Mouse (Mus musculus) small intestine, adult 2 months (tissue): Measurements from ENCODE around the gene Slc11a2. TPM values are rescaled to one million over a fixed set of nuclear protein-coding genes. Genes with fewer than 3 reads are reported as not detected.

Experiments used
- H3K27ac ChIP-seq: fragments of 200-500 bp; 2 replicates; pipeline ENCODE4 v1.5.1; 2012; ENCODE audit warnings: low read depth, low read length, control low read depth, inconsistent platforms; ENCODE audit not compliant: insufficient read depth
- H3K27me3 ChIP-seq: fragments of 200-500 bp; 2 replicates; pipeline ENCODE4 v1.6.1; 2012; ENCODE audit warnings: mild to moderate bottlenecking, moderate library complexity, low read length, inconsistent platforms; ENCODE audit not compliant: control insufficient read depth, insufficient read depth
- H3K36me3 ChIP-seq: fragments of 200-500 bp; 2 replicates; pipeline ENCODE4 v1.6.1; 2012; ENCODE audit warnings: mild to moderate bottlenecking, low read length, control low read depth, inconsistent platforms; ENCODE audit not compliant: control insufficient read depth, insufficient read depth
- H3K4me1 ChIP-seq: fragments of 200-500 bp; 2 replicates; pipeline ENCODE4 v1.6.1; 2012; ENCODE audit warnings: low read length, inconsistent platforms, mixed read lengths; ENCODE audit not compliant: control insufficient read depth, insufficient read depth, insufficient read length
- H3K4me3 ChIP-seq: fragments of 200-500 bp; 2 replicates; pipeline ENCODE4 v1.5.1; 2012; ENCODE audit warnings: low read depth, mild to moderate bottlenecking, control low read depth, inconsistent platforms, low read length, moderate library complexity
- CTCF ChIP-seq: fragments of 200-500 bp; IDR thresholded peaks from 2 replicates; pipeline ENCODE4 v1.5.1; 2012; ENCODE audit warnings: low read depth, mild to moderate bottlenecking, control low read depth, inconsistent platforms, low read length, moderate library complexity, mixed read lengths; ENCODE audit not compliant: insufficient replicate concordance, insufficient read length; ENCODE audit errors: extremely low read depth
- POLR2A ChIP-seq: fragments of 200-500 bp; IDR thresholded peaks from 2 replicates; pipeline ENCODE4 v1.6.1; 2012; ENCODE audit warnings: low read depth, mild to moderate bottlenecking, control low read depth, inconsistent platforms, low read length, moderate library complexity
- WGBS: fragments of 180-500 bp; shearing (Covaris S2); methylation state at CpG from one replicate; pipeline ENCODE4 v1.1.7; 2018; 5-methylcytosine and 5-hydroxymethylcytosine counted together
- polyA plus RNA-seq: library from polyadenylated mRNA; depleted of rRNA; stranded (reverse); fragments of >200 nt; gene quantifications from 2 replicates; pipeline ENCODE4 v1.2.3, GENCODE M21; 2012

Slc11a2 gene
- polyA plus RNA-seq, 1 experiment: 39.4 TPM

DNA sequence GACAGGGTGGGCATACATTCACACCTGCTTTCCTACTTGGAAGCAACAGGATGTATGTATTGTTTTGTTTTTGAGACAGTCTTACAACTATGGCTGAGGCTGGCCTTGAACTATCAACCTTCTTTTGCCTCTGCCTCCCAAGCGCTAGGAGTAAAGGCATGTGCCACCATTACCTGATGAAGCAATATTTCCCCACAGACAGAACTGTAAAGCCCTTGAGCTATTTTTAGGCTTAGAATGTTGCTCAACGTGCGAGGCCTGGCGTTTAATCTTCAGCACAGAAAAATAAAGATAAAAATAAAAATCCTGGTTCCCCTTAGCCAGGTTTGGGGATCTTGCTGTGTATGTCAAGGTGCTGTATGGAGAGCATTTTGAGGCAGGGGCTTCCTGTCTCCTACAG lies 11.2 kb upstream of the Slc11a2 start:
- Histone ChIP-seq H3K4me1 (peaks cover 4% of the 10 kb centered on the region), H3K36me3 (no peaks in the 10 kb centered on the region), H3K4me3 (no peak overlapping the region), H3K27me3 (no peaks in the 10 kb centered on the region), H3K27ac (no peak overlapping the region)
- WGBS: 55% methylated on average over 4 of the region's 4 CpGs
- TF ChIP-seq POLR2A (no peak), CTCF (no peak)

DNA sequence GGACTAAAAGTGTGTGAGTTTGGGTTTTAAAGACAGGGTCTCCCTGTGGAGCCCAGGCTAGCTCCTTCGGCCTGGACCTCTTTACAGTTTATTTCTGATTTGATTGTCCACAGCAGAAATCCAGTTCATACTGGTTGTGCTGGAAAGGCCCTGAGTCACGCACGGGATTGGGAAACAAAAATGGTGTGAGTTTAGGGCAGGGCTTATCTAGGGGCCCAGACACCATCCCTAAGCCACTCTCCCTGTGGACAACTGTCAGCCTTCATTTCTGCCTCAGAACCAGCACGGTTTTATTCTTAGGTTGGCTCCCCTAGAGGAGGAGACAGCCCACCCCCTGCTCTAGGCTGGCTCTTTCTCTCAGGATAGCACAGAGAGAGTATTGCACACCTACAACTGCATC lies 8.4 kb upstream of the Slc11a2 start:
- 68% methylated on average over 4 of the region's 4 CpGs for WGBS
- H3K27ac ChIP-seq: no peak overlapping the region

DNA sequence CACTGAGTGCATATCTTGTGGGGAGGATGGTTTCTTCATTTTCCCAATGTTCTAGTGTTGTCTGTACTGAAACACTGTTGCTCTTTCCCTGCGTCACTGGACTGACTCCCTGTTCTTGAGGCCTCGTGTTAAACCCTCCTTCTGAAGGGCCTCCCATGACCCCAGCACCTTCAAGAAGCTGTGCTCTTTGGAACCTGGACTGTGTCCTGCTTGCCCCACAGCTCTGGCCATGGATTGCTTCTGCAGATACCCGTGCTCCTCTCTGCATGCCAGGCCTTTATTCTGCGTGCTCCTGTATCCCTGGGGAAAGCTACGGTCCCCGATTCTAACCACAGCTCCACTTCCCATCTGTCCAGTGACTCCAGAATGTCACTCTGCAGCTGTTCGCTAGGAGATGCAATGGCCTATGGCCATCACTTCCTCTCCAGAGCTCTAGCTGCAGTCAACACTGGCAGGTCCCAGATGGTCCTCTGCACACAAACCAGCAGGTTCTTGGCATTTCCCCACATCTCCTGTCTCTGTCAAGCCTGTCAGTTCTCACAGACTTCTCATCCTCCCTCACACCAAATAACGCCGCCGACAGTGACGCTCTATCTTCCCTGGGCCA lies 5.2 kb upstream of the Slc11a2 start:
- Histone ChIP-seq H3K27me3 (no peaks in the 10 kb centered on the region), H3K27ac (no peak overlapping the region), H3K36me3 (no peaks in the 10 kb centered on the region), H3K4me1 (peaks cover 5% of the 10 kb centered on the region), H3K4me3 (no peak overlapping the region)
- 68% methylated on average over 11 of the region's 11 CpGs for WGBS
- TF ChIP-seq POLR2A: no peak
- no peak for TF ChIP-seq CTCF

More for the DNA sequence above, 8.4 kb upstream of the Slc11a2 start:
- Histone ChIP-seq H3K4me3 (no peak overlapping the region), H3K4me1 (peaks cover 9% of the 10 kb centered on the region), H3K36me3 (no peaks in the 10 kb centered on the region), H3K27me3 (no peaks in the 10 kb centered on the region)
- TF ChIP-seq CTCF: no peak
- no peak for TF ChIP-seq POLR2A

DNA sequence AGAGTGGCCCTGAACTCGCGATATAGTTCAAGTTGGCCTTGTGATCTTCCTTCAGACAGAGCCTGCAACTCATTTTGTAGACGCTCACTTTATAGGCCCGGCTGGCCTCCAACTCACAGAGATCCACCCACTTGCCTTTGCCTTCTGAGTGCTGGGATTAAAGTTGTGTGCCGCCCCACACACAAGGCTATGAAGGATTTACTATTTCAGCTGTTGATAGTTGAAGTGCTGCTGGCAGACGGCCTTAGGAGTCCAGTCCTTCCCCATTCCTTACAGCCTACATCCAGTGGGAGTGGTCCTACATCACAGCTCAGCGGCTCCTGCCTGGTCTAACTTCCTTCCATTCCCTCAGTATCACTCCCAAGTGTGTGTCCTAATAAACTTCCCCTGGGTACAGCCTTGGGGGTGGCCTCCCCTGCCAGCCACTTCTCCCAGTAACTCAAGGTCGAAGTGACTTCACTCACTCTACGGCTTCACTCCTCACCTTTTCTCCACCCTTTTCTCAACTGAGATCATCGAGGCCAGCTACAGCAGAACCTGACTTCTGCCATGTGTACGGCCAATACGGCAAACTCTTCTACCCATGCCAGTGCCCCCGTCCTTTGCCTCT lies 3.5 kb upstream of the Slc11a2 start:
- no peaks in the 10 kb centered on the region for H3K36me3 ChIP-seq
- H3K27ac ChIP-seq: no peak overlapping the region
- no peaks in the 10 kb centered on the region for H3K27me3 ChIP-seq
- peaks cover 8% of the 10 kb centered on the region for H3K4me1 ChIP-seq
- no peak overlapping the region for H3K4me3 ChIP-seq
- TF ChIP-seq CTCF (no peak), POLR2A (no peak)
- 72% methylated on average over 13 of the region's 13 CpGs for WGBS

DNA sequence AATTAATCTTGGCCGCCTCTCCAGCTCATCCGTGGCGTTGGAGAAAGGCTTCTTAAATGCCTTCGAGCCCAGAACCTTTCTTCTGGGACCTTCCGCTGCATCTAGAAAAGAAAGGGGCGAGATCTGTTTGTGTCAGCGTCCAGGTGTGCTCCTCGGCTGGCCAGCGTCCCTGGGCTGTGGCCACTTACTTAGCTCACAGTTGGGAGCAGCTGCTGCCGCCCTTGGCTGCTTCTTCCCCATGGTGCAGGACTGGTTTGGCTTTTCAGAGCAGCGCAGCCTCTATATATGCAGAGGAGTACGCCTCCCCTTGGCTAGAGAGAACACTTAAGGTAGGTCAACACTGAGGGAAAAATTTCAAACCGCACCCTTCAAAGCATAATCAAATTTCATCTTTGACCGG lies 956 bp downstream of the Slc11a2 start:
- TF ChIP-seq POLR2A (peak; percentile 43; the same call in 1 of the 2 replicates), CTCF (no peak)
- H3K27me3 ChIP-seq: no peaks in the 10 kb centered on the region
- H3K4me1 ChIP-seq: peaks cover 17% of the 10 kb centered on the region
- H3K36me3 ChIP-seq: no peaks in the 10 kb centered on the region
- peak overlapping the region; percentile 49 for H3K4me3 ChIP-seq
- peak overlapping the region; percentile 45 for H3K27ac ChIP-seq
- WGBS: 2% methylated on average over 14 of the region's 14 CpGs

DNA sequence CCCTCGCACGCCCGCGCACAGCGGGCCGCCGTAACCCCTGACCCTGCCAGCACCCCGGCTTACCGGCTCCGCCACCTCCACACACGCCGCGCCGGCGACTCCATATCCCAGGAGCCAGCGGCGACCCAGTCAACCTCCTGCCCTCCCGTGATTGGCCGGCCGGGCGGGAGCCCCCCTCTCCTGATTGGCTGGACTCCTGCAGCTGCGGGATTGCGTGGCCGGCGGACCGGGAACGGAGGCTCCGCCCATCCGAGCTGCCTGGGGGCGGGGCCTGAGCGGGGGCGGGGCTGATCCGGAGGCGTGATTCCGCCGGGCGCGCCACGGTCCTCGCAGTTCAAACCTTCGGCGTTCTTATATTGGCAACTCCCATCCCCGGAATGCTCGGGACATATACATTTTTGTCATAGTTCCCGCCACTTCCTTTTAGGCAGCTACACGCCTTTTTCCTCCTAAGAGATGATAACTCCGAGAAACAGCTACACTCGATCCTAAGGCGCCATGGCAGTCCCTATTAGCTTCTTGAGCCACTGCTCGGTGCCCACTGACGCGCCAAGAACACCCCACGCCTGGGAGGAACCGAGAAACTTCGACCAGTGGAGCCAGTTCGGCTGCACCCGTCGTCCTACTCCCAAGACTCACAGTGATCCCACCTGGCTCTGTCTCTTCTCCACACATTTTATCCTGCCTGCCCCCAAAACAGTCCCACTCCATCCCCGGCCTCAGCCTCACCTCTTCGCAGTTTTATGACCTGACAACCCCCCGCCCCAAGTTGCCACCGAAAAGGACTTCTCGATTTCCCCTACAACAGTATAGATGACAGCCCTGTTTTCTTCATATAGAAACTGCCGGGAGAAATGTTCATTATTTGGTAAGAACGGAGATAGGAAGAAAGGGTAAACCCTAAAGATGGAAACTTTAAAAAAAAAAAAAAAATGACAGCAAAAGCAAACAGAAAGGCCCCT lies 1.7 kb downstream of the Slc11a2 start:
- Histone ChIP-seq H3K36me3 (no peaks in the 10 kb centered on the region), H3K4me3 (peak overlapping the region; percentile 90), H3K4me1 (peaks cover 17% of the 10 kb centered on the region), H3K27me3 (no peaks in the 10 kb centered on the region), H3K27ac (peak overlapping the region; percentile 67)
- TF ChIP-seq POLR2A (peak; percentile 93), CTCF (no peak)
- 1% methylated on average over 65 of the region's 65 CpGs for WGBS
